Mouse (Mus musculus) erythroblast, embryonic 14.5 days (primary cell): ENCODE results near the gene Hmox1.

Experiments used
- GATA1 ChIP-seq: IDR thresholded peaks from 2 replicates; pipeline ENCODE4 v1.6.1; 2012; ENCODE audit warnings: low read length, inconsistent platforms, mixed read lengths
- TAL1 ChIP-seq: IDR thresholded peaks from 3 replicates; pipeline ENCODE4 v1.6.1; 2012; ENCODE audit warnings: low read length, inconsistent platforms, mixed read lengths

DNA sequence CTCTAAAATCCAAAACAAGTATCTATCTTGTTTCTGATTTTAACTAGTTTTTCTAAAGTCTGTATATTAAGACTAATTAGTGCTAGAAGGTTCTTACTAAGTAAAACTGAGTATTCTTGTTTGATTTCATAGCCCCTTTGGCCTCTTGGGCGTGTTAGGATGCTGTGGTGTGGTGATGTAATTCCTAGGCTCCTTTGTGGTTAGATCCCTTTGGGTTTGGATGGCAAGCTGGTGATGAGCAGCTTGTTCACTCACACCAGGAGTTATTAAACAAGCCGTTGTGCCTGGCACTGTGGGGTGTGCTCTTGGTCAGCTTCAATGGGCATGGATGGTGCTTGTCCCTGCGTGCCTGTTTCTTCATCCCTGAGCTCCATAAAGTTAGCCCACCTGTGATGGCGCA is 40.1 kb upstream of the Hmox1 start:
- TF ChIP-seq GATA1, result no peak
- no peak for TF ChIP-seq TAL1
